Mouse (Mus musculus) liver, embryonic 11.5 days (tissue): Measurements from ENCODE around the gene Tsga10ip. TPM values are rescaled to one million over a fixed set of nuclear protein-coding genes. Genes with fewer than 3 reads are reported as not detected.

Experiments
- ATAC-seq: fragments of 200-750 bp; cut with Nextera tagmentation; replicated peaks from 2 replicates; pipeline ENCODE4 v1.8.0; 2017; ENCODE audit warnings: moderate number of reproducible peaks, mild to moderate bottlenecking, moderate TSS enrichment, moderate library complexity; ENCODE audit not compliant: low FRiP score
- DNase-seq: peaks from one replicate; pipeline ENCODE4 v3.0.0-alpha.2; 2017; ENCODE audit warnings: low spot score
- H3K27ac ChIP-seq: fragments of 300-500 bp; sonication (generic); 2 replicates; pipeline ENCODE4 v1.5.1; 2014; ENCODE audit warnings: mild to moderate bottlenecking, low read depth, low read length, control low read depth
- H3K27me3 ChIP-seq: fragments of 300-500 bp; sonication (generic); replicated peaks from 2 replicates; pipeline ENCODE4 v1.6.1; 2014; ENCODE audit warnings: low read length, mixed read lengths; ENCODE audit not compliant: control insufficient read depth, insufficient read depth
- H3K36me3 ChIP-seq: fragments of 300-500 bp; sonication (generic); 2 replicates; pipeline ENCODE4 v1.6.1; 2014; ENCODE audit warnings: mild to moderate bottlenecking, low read length, moderate library complexity, mixed read lengths; ENCODE audit not compliant: control insufficient read depth, insufficient read depth
- H3K4me1 ChIP-seq: fragments of 300-500 bp; sonication (generic); replicated peaks from 2 replicates; pipeline ENCODE4 v1.6.1; 2014; ENCODE audit warnings: low read length, mixed read lengths; ENCODE audit not compliant: control insufficient read depth, insufficient read depth
- H3K4me2 ChIP-seq: fragments of 300-500 bp; sonication (generic); 2 replicates; pipeline ENCODE4 v1.6.1; 2014; ENCODE audit warnings: mild to moderate bottlenecking, control low read depth, moderate library complexity
- H3K4me3 ChIP-seq: fragments of 300-500 bp; sonication (generic); 2 replicates; pipeline ENCODE4 v1.5.1; 2014; ENCODE audit warnings: low read depth, low read length, control low read depth
- H3K9ac ChIP-seq: fragments of 300-500 bp; sonication (generic); 2 replicates; pipeline ENCODE4 v1.6.1; 2014; ENCODE audit warnings: low read depth, low read length, control low read depth
- H3K9me3 ChIP-seq: fragments of 300-500 bp; sonication (generic); 2 replicates; pipeline ENCODE4 v1.6.1; 2016; ENCODE audit warnings: low read length, inconsistent platforms, mixed read lengths; ENCODE audit not compliant: control insufficient read depth
- WGBS: fragments of 180-500 bp; shearing (Covaris S2); extraction: QIAGEN DNeasy Blood & Tissue Kit; methylation state at CpG from one replicate; pipeline ENCODE4 v1.1.7; 2014; 5-methylcytosine and 5-hydroxymethylcytosine counted together
- polyA plus RNA-seq: library from polyadenylated mRNA; unstranded; fragments of >200 nt; fragmentation: Nextera tagmentation; extraction: Ambion mirVana; gene quantifications from 2 replicates; pipeline ENCODE4 v1.2.1, GENCODE M21; 2014

The Tsga10ip gene
- polyA plus RNA-seq, 1 experiment from 2014 or later: 1.2 TPM

- H3K9ac ChIP-seq: peak overlapping the region; percentile 73
- no peaks in the 10 kb centered on the region for H3K9me3 ChIP-seq
- peak overlapping the region; percentile 68 for H3K27ac ChIP-seq
- peak overlapping the region; percentile 91 for H3K4me2 ChIP-seq
- WGBS: 52% methylated on average over 7 of the region's 7 CpGs
- H3K27me3 ChIP-seq: no peaks in the 10 kb centered on the region
- H3K4me3 ChIP-seq: no peak overlapping the region
- peaks cover 13% of the 10 kb centered on the region for H3K4me1 ChIP-seq
- no peaks in the 10 kb centered on the region for H3K36me3 ChIP-seq
- ATAC-seq: no peak
- no peak for DNase-seq
Measured at GRCm38 (mm10) chr19:5433951-5434350, 31.6 kb upstream of the Tsga10ip start.

GRCm38 (mm10) chr19:5432992-5433852, 30.9 kb upstream of the Tsga10ip start:
- peak overlapping the region; percentile 91 for H3K4me2 ChIP-seq
- DNase-seq (peak; percentile 68), ATAC-seq (peak; percentile 69)
- H3K27ac ChIP-seq: peak overlapping the region; percentile 68
- peak overlapping the region; percentile 73 for H3K9ac ChIP-seq
- H3K9me3 ChIP-seq: no peaks in the 10 kb centered on the region
- H3K36me3 ChIP-seq: no peaks in the 10 kb centered on the region
- peak overlapping the region; percentile 50 for H3K4me3 ChIP-seq
- no peaks in the 10 kb centered on the region for H3K27me3 ChIP-seq
- H3K4me1 ChIP-seq: peaks cover 13% of the 10 kb centered on the region
- 5% methylated on average over 16 of the region's 16 CpGs for WGBS

DNA sequence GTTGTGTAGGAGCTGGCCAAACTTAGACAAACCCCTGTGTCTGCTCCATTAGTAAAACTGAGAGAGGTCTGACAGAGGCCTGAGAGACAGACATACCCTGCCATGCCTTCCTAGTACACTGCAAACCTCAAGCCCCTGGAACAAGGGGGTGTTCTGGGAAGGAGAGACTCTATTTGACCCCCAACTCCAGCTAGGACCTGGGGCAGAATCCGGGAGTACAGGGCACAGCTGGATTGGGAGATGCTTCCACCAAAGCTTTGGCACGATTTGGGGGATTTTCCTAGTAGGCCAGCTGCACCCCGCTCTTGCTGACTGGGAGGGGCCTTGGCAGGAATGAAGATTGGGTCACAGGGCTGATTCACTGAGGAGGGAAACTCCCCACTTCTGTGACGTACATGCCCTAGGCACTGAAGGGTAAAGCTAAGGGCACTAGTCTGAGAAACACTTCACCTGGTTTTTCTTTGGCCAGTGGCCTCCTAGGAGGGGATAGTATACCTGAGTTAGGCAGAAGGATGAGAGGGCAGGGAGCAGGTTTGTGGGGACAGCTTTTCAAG, 29.7 kb upstream of the Tsga10ip start:
- peaks cover 13% of the 10 kb centered on the region for H3K4me1 ChIP-seq
- no peak overlapping the region for H3K4me3 ChIP-seq
- peaks cover under 1% of the 10 kb centered on the region; the same call in 1 of the 2 replicates for H3K36me3 ChIP-seq
- ATAC-seq (no peak), DNase-seq (no peak)
- H3K9ac ChIP-seq: no peak overlapping the region
- H3K27ac ChIP-seq: no peak overlapping the region
- WGBS: 78% methylated on average over 4 of the region's 4 CpGs
- no peak overlapping the region for H3K4me2 ChIP-seq
- no peaks in the 10 kb centered on the region for H3K9me3 ChIP-seq
- H3K27me3 ChIP-seq: no peaks in the 10 kb centered on the region

- WGBS: 91% methylated on average over 1 of the region's 1 CpGs
- H3K9me3 ChIP-seq: no peaks in the 10 kb centered on the region
Measured at GRCm38 (mm10) chr19:5430408-5430807, 28.1 kb upstream of the Tsga10ip start.

GRCm38 (mm10) chr19:5429806-5430205, 27.5 kb upstream of the Tsga10ip start:
- Histone ChIP-seq H3K4me3 (no peak overlapping the region), H3K4me1 (peaks cover 24% of the 10 kb centered on the region), H3K9me3 (no peaks in the 10 kb centered on the region), H3K27me3 (no peaks in the 10 kb centered on the region), H3K9ac (no peak overlapping the region), H3K36me3 (peaks cover 10% of the 10 kb centered on the region; the same call in 1 of the 2 replicates), H3K4me2 (no peak overlapping the region), H3K27ac (no peak overlapping the region)
- no peak for DNase-seq
- WGBS: 67% methylated on average over 8 of the region's 8 CpGs
- no peak for ATAC-seq

More at GRCm38 (mm10) chr19:5430408-5430807, 28.1 kb upstream of the Tsga10ip start:
- no peak overlapping the region for H3K4me2 ChIP-seq
- H3K27ac ChIP-seq: no peak overlapping the region
- ATAC-seq: no peak
- no peak overlapping the region for H3K4me3 ChIP-seq
- peaks cover 24% of the 10 kb centered on the region for H3K4me1 ChIP-seq
- H3K27me3 ChIP-seq: no peaks in the 10 kb centered on the region
- no peak overlapping the region for H3K9ac ChIP-seq
- no peak for DNase-seq
- H3K36me3 ChIP-seq: peaks cover 10% of the 10 kb centered on the region; the same call in 1 of the 2 replicates

- Histone ChIP-seq H3K4me2 (no peak overlapping the region), H3K9me3 (no peaks in the 10 kb centered on the region), H3K9ac (no peak overlapping the region), H3K27ac (no peak overlapping the region), H3K4me1 (peaks cover 24% of the 10 kb centered on the region), H3K36me3 (peaks cover 10% of the 10 kb centered on the region; the same call in 1 of the 2 replicates), H3K27me3 (no peaks in the 10 kb centered on the region), H3K4me3 (no peak overlapping the region)
- ATAC-seq: no peak
- 71% methylated on average over 4 of the region's 4 CpGs for WGBS
- DNase-seq: no peak
Measured at GRCm38 (mm10) chr19:5429219-5429618, 26.9 kb upstream of the Tsga10ip start.

DNA sequence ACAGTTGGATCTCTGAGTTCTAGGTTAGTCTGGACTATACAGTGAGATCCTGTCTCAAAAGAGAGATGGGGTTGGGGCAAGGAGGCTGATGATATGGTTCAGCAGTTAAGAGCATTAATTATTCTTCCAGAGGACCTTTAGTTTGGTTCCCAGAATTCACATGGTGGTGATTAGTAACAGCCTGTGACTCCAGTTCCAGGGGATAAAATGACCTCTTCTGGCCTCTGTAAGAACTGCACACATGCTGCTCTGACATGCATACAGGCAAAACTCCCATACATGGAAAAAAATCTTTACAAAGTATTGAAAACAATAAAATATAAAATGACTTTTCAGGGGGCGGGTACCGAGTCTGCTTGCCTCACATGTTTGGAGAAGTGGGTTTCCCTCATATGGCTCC, 25.8 kb upstream of the Tsga10ip start:
- 83% methylated on average over 2 of the region's 2 CpGs for WGBS
- Histone ChIP-seq H3K27me3 (no peaks in the 10 kb centered on the region), H3K27ac (no peak overlapping the region), H3K9me3 (no peaks in the 10 kb centered on the region), H3K4me1 (peaks cover 23% of the 10 kb centered on the region), H3K36me3 (peaks cover 10% of the 10 kb centered on the region; the same call in 1 of the 2 replicates), H3K4me2 (no peak overlapping the region), H3K4me3 (no peak overlapping the region), H3K9ac (no peak overlapping the region)
- DNase-seq (no peak), ATAC-seq (no peak)

GRCm38 (mm10) chr19:5426640-5427290, 24.4 kb upstream of the Tsga10ip start:
- Histone ChIP-seq H3K4me2 (peak overlapping the region; percentile 86; the same call in 1 of the 2 replicates), H3K4me3 (peak overlapping the region; percentile 88), H3K9ac (peak overlapping the region; percentile 13; the same call in 1 of the 2 replicates), H3K27me3 (no peaks in the 10 kb centered on the region), H3K36me3 (peaks cover 15% of the 10 kb centered on the region; the same call in 1 of the 2 replicates), H3K27ac (no peak overlapping the region), H3K4me1 (peaks cover 21% of the 10 kb centered on the region), H3K9me3 (no peaks in the 10 kb centered on the region)
- DNase-seq (no peak), ATAC-seq (no peak)
- 87% methylated on average over 13 of the region's 13 CpGs for WGBS
